Mouse (Mus musculus) testis, postnatal 10 days (tissue): Measurements from ENCODE around the gene Fam168b.

Experiments
- DNase-seq: peaks from one replicate; pipeline ENCODE4 v3.0.0; 2021; ENCODE audit warnings: low spot score

The Fam168b gene

GRCm38 (mm10) chr1:34812407-34813247 lies 30.2 kb downstream of the Fam168b start:
- no peak for DNase-seq

- DNase-seq, result no peak
Measured at GRCm38 (mm10) chr1:34811581-34811980, 31.3 kb downstream of the Fam168b start.

GRCm38 (mm10) chr1:34811035-34811434 lies 31.8 kb downstream of the Fam168b start:
- no peak for DNase-seq

- DNase-seq, result no peak
Measured at GRCm38 (mm10) chr1:34810293-34810692, 32.6 kb downstream of the Fam168b start.

GRCm38 (mm10) chr1:34808445-34808844 lies 34.4 kb downstream of the Fam168b start:
- DNase-seq, result no peak

- peak; percentile 66 for DNase-seq
Measured at GRCm38 (mm10) chr1:34805931-34806520, 36.8 kb downstream of the Fam168b start.

GRCm38 (mm10) chr1:34804863-34805262 lies 38.0 kb downstream of the Fam168b start:
- no peak for DNase-seq

GRCm38 (mm10) chr1:34802290-34802642 lies 40.6 kb downstream of the Fam168b start:
- DNase-seq, result no peak

GRCm38 (mm10) chr1:34801616-34802289 lies 41.1 kb downstream of the Fam168b start:
- peak; percentile 74 for DNase-seq

GRCm38 (mm10) chr1:34799140-34799539 lies 43.7 kb downstream of the Fam168b start:
- no peak for DNase-seq

- DNase-seq, result no peak
Measured at GRCm38 (mm10) chr1:34793304-34794300, 49.3 kb downstream of the Fam168b start.

GRCm38 (mm10) chr1:34783538-34784161 lies 59.2 kb downstream of the Fam168b start:
- DNase-seq, result no peak

- DNase-seq, result no peak
Measured at GRCm38 (mm10) chr1:34775870-34776269, 67.0 kb downstream of the Fam168b start.

- no peak for DNase-seq
Measured at GRCm38 (mm10) chr1:34768875-34769274, 74.0 kb downstream of the Fam168b start.

- DNase-seq, result peak; percentile 68
Measured at GRCm38 (mm10) chr1:34767851-34768250, 75.0 kb downstream of the Fam168b start.

GRCm38 (mm10) chr1:34766899-34767298 lies 76.0 kb downstream of the Fam168b start:
- no peak for DNase-seq
